29 mouse cellular contexts compared by ENCODE assay signal in the genomic region with DNA sequence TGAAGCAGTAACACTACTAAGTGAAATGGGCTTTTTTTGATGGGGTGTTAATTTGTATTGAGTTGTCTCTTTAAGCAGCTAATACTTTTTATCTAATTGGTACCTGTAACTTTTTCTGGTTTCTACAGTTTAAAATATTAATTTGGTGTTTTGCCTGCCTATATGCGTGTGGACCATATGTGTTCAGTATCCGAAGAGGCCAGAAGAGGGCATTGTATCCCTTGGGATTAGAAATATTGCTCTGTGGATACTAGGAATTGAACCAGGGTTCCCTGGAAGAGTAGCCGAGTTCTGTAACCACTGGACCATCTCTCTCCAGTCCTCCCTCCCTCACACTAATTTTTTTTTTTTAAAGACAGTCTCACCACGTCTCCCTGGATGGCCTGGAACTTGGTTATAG. TPM values are rescaled to one million over a fixed set of nuclear protein-coding genes. Genes with fewer than 3 reads are reported as not detected.
DNase-seq lines count a peak whose midpoint lies in the region; ATAC-seq and TF ChIP-seq lines count a peak whose summit lies in the region.
"Had no signal": no experiment of that assay in that cellular context is flagged by ENCODE, and none has a peak within 500 bp of the region (broad histone marks: within the 10 kb centered on the region; RNA-seq: fewer than 3 reads in every experiment).

No protein-coding gene starts in this region.

- H3K4me2 ChIP-seq in kidney, postnatal 0 days (ENCODE audit: low read length), result no peak overlapping the region
- no peak overlapping the region for H3K4me2 ChIP-seq in lung, postnatal 0 days (replicated peaks; ENCODE audit: low read depth, low read length)
- H3K4me2 ChIP-seq: embryonic facial prominence, embryonic 15.5 days; forebrain, embryonic 12.5 days; liver, embryonic 15.5 days; neural tube, embryonic 13.5 days; stomach, embryonic 15.5 days had no signal

- peak; percentile 38; the same call in 1 of the 2 replicates for TF ChIP-seq CTCF in kidney, postnatal 0 days (IDR thresholded peaks at IDR 0.05; ENCODE audit: low read depth)
- TF ChIP-seq CTCF in lung, postnatal 0 days (IDR thresholded peaks at IDR 0.05), result peak; percentile 38
- no peak for TF ChIP-seq CTCF in lung, adult 2 months (IDR thresholded peaks at IDR 0.05; ENCODE audit: insufficient read depth, low read length)

- no peak for TF ChIP-seq EP300 in lung, postnatal 0 days (IDR thresholded peaks at IDR 0.05)

- ATAC-seq in kidney, postnatal 0 days (replicated peaks; ENCODE audit: low FRiP score, low read depth), result no peak
- ATAC-seq in lung, postnatal 0 days, result no peak
- no peak for ATAC-seq in megakaryocyte, adult 5-6 weeks (ENCODE audit: poor library complexity, severe bottlenecking)
- ATAC-seq: CD4-positive, CD25-positive, alpha-beta regulatory T cell, adult 4 months; hindbrain, embryonic 16.5 days; intestine, embryonic 16.5 days had no signal

- H3K4me3 ChIP-seq in kidney, postnatal 0 days (replicated peaks; ENCODE audit: low read depth, low read length), result no peak overlapping the region
- H3K4me3 ChIP-seq in lung, postnatal 0 days (ENCODE audit: low read depth, low read length), result no peak overlapping the region
- H3K4me3 ChIP-seq in lung, adult 2 months (replicated peaks; ENCODE audit: extremely low read depth, low read depth, low read length), result no peak overlapping the region
- H3K4me3 ChIP-seq: embryonic facial prominence, embryonic 10.5 days; embryonic facial prominence, embryonic 15.5 days; forebrain, embryonic 12.5 days; hindbrain, embryonic 10.5 days; liver, embryonic 15.5 days; megakaryocyte, embryonic 14.5 days; neural tube, embryonic 13.5 days; stomach, embryonic 15.5 days had no signal

- TF ChIP-seq POLR2A in lung, adult 2 months (IDR thresholded peaks at IDR 0.05; ENCODE audit: borderline replicate concordance, extremely low read depth, low read depth, low read length), result no peak

- H3K36me3 ChIP-seq in kidney, postnatal 0 days (ENCODE audit: insufficient read depth, low read length), result no peaks in the 10 kb centered on the region
- no peaks in the 10 kb centered on the region for H3K36me3 ChIP-seq in lung, postnatal 0 days (ENCODE audit: insufficient read depth, low read length)
- H3K36me3 ChIP-seq: embryonic facial prominence, embryonic 10.5 days; embryonic facial prominence, embryonic 15.5 days; liver, embryonic 15.5 days; stomach, embryonic 15.5 days had no signal

- H3K27me3 ChIP-seq in kidney, postnatal 0 days (ENCODE audit: insufficient read depth, low read length), result no peaks in the 10 kb centered on the region
- no peaks in the 10 kb centered on the region for H3K27me3 ChIP-seq in lung, postnatal 0 days (replicated peaks; ENCODE audit: insufficient read depth, low read length)
- H3K27me3 ChIP-seq: stomach, embryonic 15.5 days had no signal

- no peak overlapping the region for H3K27ac ChIP-seq in kidney, postnatal 0 days
- no peak overlapping the region for H3K27ac ChIP-seq in lung, postnatal 0 days (ENCODE audit: low read length)
- H3K27ac ChIP-seq: embryonic facial prominence, embryonic 10.5 days; embryonic facial prominence, embryonic 15.5 days; forebrain, embryonic 12.5 days; liver, embryonic 15.5 days; neural tube, embryonic 13.5 days; stomach, embryonic 15.5 days had no signal

- no peak for DNase-seq in kidney, postnatal 0 days (ENCODE audit: low spot score)
- no peak for DNase-seq in kidney, adult 11 months
- no peak for DNase-seq in lung, postnatal 0 days (ENCODE audit: low spot score)
- DNase-seq in lung, adult 2 months, result no peak
- DNase-seq in retina, embryonic 14.5 days (ENCODE audit: low spot score), result peak; percentile 46
- DNase-seq in retina, postnatal 1 day, result no peak
- DNase-seq: adrenal gland, postnatal 25 days; cerebellum, adult 2 months; cerebellum, postnatal 14 days; gastrocnemius, postnatal 14 days; heart, postnatal 14 days; kidney, postnatal 36 days; layer of hippocampus, postnatal 36 days; lung, postnatal 10 days; right cerebral cortex, postnatal 14 days; thymus, postnatal 14 days had no signal

- WGBS in kidney, postnatal 0 days, result 48% methylated on average over 4 of the region's 4 CpGs
- 53% methylated on average over 4 of the region's 4 CpGs for WGBS in lung, postnatal 0 days
- WGBS in lung, adult 2 months, result 47% methylated on average over 4 of the region's 4 CpGs

- H3K9ac ChIP-seq in kidney, postnatal 0 days (ENCODE audit: low read depth, low read length), result no peak overlapping the region
- no peak overlapping the region for H3K9ac ChIP-seq in lung, postnatal 0 days (replicated peaks; ENCODE audit: low read depth)
- H3K9ac ChIP-seq: embryonic facial prominence, embryonic 15.5 days; forebrain, embryonic 12.5 days; liver, embryonic 15.5 days; neural tube, embryonic 13.5 days; stomach, embryonic 15.5 days had no signal

- no peaks in the 10 kb centered on the region for H3K9me3 ChIP-seq in kidney, postnatal 0 days (replicated peaks; ENCODE audit: low read length)
- H3K9me3 ChIP-seq in lung, postnatal 0 days (ENCODE audit: low read length), result no peaks in the 10 kb centered on the region
- H3K9me3 ChIP-seq: embryonic facial prominence, embryonic 10.5 days; embryonic facial prominence, embryonic 15.5 days; forebrain, embryonic 12.5 days; hindbrain, embryonic 10.5 days; liver, embryonic 15.5 days; megakaryocyte, embryonic 14.5 days; neural tube, embryonic 13.5 days; stomach, embryonic 15.5 days had no signal

- no peaks in the 10 kb centered on the region for H3K4me1 ChIP-seq in kidney, postnatal 0 days (replicated peaks; ENCODE audit: insufficient read depth, low read length)
- peaks cover 8% of the 10 kb centered on the region for H3K4me1 ChIP-seq in lung, postnatal 0 days (ENCODE audit: insufficient read depth, low read depth, low read length)
- H3K4me1 ChIP-seq in lung, adult 2 months (ENCODE audit: control insufficient read depth, insufficient read depth, low read length), result peaks cover 4% of the 10 kb centered on the region; the same call in 1 of the 2 replicates

RNA-seq across cellular contexts. Expression of gene Wwc1, which starts 22.6 kb away (rescaled TPM):
- polyA plus RNA-seq in kidney, postnatal 0 days (2015; fragmentation: Nextera tagmentation; extraction: Ambion mirVana), result 15.6 and 20.4 TPM in 2 replicates
- polyA plus RNA-seq in lung, postnatal 0 days (2015; fragmentation: Nextera tagmentation; extraction: Ambion mirVana), result 22.1 and 31.0 TPM in 2 replicates
- polyA plus RNA-seq in lung, adult 2 months (2012; rRNA removed), result 97.0 and 99.9 TPM in 2 replicates
- total RNA-seq in megakaryocyte, adult 5-6 weeks (2015), result not detected in 2 replicates
- not detected in 2 replicates for total RNA-seq in megakaryocyte, adult 5-6 weeks (2017)
- total RNA-seq: granulocyte monocyte progenitor cell, adult 5-6 weeks had no signal
